Mouse (Mus musculus) c-Kit-positive CD71-positive TER-119-negative erythroid progenitor cells, embryonic 14.5 days (primary cell): Measurements from ENCODE around the gene Slc22a16.

Experiments used
- DNase-seq: peaks from one replicate; pipeline ENCODE4 v3.0.0-alpha.2; 2013; ENCODE audit warnings: low read depth

Gene Slc22a16

DNA sequence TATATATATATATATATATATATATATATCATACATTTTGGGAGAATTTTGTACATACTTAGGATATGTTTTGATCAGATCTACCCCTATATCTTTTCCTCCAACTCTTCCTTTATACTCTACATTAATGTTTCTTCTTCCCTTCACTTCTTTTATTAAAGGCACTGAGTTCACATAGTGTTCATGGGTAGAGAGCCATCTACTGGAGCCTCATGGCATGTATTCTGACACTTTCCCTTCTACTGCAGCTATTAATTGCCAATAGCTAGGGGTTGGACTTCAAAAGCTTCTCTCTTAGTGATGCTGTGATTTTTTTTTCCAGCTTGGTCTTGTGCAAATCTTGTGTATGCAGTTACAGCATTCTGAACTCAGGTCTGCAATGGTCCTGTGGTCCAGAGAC lies 47.8 kb downstream of the Slc22a16 start:
- no peak for DNase-seq

GRCm38 (mm10) chr10:40619760-40620159 lies 49.6 kb downstream of the Slc22a16 start:
- DNase-seq, result no peak

GRCm38 (mm10) chr10:40629140-40629539 lies 59.0 kb downstream of the Slc22a16 start:
- DNase-seq, result peak; percentile 30

- no peak for DNase-seq
These were observed 59.6 kb downstream of the Slc22a16 start, which contains the start of gene Ddo for GRCm38 (mm10) chr10:40629656-40630311. Gene Ddo, plus strand, starts transcription at chr10:40630011.

DNA sequence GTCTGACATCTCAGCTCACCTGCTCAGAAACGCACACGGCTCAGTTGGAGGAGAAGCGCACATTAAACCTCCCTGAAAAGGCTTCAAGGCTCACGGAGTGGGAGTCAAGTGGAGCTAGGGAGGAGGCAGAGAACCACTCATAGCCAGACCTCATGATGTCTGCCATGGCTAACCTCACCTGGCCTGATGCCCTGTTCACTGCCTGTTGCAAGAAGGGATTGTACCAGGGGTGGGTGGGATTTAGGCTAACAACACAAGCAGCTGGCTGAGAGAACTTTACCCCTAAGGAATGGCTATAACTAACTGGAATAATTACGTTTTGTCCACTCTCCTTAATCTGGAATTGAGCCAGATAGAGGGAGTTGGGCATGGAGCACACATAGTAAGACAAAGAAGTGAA lies 60.3 kb downstream of the Slc22a16 start:
- no peak for DNase-seq

DNA sequence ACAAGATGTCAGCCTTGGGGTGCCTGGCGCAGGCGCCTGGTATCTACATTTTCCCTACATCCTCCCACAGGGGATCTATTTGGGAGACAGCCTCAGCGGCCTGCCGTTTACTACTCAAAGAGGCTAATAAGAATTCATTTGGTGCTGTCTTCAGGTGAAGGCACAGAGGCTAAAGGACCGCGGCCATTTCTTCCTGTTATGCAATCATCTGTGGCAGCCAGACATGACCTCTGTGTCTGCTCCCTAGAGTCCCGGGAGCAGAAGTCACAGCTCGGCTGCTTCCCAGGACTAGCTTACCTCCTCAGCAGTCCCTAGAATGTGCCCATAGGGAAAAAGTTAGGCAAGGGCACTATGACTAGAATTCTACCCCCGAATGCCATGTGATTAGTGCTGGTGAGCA lies 60.8 kb downstream of the Slc22a16 start:
- DNase-seq, result no peak

GRCm38 (mm10) chr10:40632087-40632486 lies 62.0 kb downstream of the Slc22a16 start:
- DNase-seq, result no peak

DNA sequence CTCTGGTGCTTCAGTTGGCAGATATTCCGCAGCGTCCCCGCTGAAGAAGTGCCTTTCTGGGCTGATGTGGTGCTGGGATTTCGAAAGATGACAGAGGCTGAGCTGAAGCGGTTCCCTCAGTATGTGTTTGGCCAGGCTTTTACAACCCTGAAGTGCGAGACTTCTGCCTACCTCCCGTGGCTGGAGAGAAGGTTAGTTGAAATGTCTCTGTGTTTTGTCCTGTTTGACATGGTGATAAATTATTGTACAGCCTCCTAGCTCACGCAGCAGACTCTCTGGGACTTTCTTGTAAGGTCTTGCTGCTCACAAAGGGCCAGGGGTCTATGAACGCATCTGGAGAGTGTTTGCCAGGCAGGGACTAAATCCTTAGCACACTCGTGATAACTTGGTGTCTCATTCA lies 67.2 kb downstream of the Slc22a16 start:
- DNase-seq, result no peak

DNA sequence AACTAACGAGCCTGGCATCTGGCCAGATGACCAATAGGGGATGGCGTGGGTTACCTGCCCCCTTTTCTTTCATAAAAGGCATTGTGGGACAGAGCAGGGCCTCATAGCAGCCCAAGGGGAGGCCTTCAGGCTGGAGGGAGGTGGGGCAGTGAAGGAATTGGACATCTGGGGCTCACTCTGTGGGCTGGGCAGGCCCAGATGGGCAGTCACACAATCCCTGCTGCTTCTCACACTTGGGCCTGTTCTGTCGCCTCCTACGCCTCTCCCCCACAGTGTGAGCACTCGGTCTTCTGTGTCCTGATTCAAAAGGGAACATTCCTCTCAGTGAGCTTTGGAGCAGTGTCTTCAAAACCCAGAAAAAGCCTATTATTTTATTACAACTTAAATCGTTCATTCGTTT lies 68.1 kb downstream of the Slc22a16 start:
- no peak for DNase-seq

- no peak for DNase-seq
These were observed 69.0 kb downstream of the Slc22a16 start for GRCm38 (mm10) chr10:40638823-40639819.

GRCm38 (mm10) chr10:40640406-40640805 lies 70.3 kb downstream of the Slc22a16 start:
- DNase-seq, result no peak

DNA sequence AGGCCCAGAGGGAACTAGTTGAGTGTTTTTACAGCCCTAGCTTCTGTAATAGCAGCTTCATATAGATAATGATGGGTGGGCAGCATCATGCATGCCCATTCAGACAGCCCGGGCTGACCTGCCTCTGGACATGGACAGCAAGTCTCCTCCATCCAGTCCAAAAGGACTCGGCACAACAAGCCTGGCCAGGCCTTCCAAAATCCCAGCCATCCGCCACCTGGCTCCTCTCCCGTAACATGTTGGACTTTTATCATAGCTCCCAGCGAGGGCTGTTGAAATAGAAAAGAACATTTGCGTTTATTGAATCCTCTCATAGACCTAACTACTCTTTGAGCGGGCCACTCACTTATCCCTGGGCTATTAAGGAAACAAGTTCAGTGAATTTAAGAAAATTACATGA lies 71.8 kb downstream of the Slc22a16 start:
- no peak for DNase-seq

DNA sequence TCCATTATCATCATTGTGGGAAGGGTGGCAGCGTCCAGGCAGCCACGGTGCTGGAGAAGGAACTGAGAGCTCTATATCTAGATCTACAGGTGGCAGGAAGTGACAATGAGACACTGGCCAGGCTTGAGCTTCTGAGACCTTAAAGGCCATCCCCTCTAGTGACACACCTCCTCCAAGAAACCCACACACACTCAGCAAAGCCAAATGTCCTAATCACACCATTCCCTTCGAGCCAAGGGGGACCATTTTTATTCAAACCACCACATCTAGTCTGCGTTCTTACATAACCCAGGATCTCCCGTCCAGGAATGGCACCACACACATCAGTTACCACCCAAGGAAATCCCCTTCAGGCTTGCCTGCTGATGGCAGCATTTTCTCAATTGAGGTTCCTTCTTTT lies 73.0 kb downstream of the Slc22a16 start:
- DNase-seq, result no peak

- no peak for DNase-seq
These were observed 74.3 kb downstream of the Slc22a16 start for GRCm38 (mm10) chr10:40644456-40644855.

DNA sequence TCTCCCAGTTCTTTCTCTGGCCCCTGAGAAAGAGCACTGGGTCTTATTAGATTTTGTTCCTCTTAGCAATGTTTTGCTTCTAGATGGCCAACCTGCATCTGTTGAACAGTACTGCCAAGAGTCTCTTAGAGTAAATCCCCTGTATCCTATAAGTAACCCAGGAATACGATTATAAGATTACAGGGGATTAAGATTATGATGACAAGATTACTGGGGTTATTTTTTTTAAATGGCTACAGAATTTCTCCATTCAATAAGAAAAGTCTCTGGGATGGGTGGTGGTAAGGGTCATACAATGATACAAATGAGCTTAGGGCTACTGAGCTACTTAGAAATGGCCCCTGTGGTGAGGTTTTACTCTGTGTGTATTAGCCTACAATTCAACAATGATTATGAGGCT lies 75.2 kb downstream of the Slc22a16 start:
- no peak for DNase-seq

GRCm38 (mm10) chr10:40648776-40649175 lies 78.6 kb downstream of the Slc22a16 start:
- DNase-seq, result no peak

DNA sequence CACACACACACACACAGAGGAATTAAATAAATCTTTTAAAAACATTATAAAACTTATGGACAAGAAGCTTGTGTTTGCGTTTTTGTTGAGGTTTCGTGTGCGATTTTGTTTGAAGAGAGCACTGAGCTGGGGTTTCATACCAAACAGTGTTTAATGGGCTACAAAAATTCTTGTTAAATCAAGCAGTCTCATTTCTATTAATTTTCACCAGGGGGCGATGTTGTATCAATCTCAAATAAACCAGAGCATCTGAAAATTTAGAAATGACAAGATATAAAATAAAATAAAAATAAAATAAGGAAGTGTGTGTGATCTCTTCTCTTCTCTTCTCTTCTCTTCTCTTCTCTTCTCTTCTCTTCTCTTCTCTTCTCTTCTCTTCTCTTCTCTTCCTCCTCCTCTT lies 79.5 kb downstream of the Slc22a16 start:
- peak; percentile 8 for DNase-seq

- DNase-seq, result no peak
These were observed 81.5 kb downstream of the Slc22a16 start for GRCm38 (mm10) chr10:40651676-40652075.
